Mouse (Mus musculus) neural tube, postnatal 0 days (tissue): Measurements from ENCODE around the gene Psmb6. TPM values are rescaled to one million over a fixed set of nuclear protein-coding genes. Genes with fewer than 3 reads are reported as not detected.

Source experiments
- polyA plus RNA-seq: library from polyadenylated mRNA; unstranded; fragments of >200 nt; fragmentation: Nextera tagmentation; extraction: Ambion mirVana; gene quantifications from 2 replicates; pipeline ENCODE4 v1.2.1, GENCODE M21; 2015

Psmb6 gene
- 779 and 839 TPM in 2 replicates for polyA plus RNA-seq

DNA sequence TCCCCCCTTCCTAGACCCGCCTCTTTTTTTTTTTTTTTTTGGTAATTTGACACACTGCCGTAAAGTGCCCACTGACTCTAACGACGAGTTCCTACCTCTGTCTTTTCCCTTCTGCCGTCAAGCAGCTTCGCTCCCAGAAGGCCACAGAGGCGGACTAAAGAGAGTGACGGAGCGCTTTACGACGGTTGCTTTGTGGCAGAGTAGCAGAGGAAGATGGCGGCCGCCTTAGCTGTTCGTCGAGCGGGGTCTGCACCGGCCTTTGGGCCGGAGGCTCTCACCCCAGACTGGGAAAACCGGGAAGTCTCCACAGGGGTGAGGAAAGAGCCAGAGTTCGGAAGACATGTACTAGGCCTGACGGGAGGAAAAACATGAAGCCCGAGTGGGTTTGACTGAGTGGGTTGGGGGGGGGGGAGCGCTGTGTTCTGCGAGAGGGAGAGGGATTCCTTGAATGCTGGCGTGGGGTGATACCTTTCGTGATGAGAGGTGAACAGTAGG lies at the start of gene Psmb6:
Psmb6 (plus strand) TSS at position 184 of the 495 bp plus-strand sequence.

DNA sequence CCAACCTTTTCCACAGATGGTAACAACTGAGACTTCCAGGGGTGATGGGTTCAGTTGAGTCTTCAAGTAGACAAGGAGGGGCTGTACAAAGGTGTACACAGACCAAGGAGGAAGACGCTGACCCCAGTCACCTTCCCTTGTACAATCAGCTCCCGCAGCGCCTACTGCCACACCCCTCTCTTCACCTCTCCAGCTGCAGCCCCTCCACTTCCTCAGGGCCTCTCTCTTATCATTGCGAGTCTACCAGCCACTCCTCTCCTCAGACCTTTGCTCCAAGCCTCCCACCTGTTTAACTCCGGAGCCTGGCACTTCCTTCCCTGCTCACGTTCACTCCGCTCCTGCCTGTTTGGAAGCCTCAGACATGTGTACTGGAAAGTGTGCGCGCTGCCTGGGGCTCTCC lies 20.2 kb upstream of the Psmb6 start, which contains the start of gene Tm4sf5:
Tm4sf5 (plus strand) TSS at position 275 of the 400 bp plus-strand sequence.

DNA sequence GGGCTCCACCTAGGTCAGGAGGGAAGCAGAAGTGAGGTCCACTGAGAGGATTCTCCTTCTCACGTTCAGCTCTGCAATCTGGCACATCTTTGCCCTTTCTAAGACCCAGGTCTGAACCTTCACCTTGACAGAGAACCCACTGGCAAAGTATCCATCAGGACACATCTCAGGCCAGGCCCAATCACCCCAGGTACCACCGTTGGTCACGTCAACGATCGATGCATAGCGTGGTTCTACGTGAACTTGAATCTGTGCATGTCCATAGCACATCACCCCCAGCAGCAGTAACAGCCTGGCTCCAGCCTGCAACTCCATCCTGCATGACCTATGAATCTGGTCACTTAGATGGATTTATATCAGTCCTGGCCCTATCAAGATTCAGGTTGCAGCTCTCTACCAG lies 10.9 kb upstream of the Psmb6 start, which contains the start of gene Vmo1:
Vmo1 (minus strand) TSS at position 329 of the 400 bp plus-strand sequence.

DNA sequence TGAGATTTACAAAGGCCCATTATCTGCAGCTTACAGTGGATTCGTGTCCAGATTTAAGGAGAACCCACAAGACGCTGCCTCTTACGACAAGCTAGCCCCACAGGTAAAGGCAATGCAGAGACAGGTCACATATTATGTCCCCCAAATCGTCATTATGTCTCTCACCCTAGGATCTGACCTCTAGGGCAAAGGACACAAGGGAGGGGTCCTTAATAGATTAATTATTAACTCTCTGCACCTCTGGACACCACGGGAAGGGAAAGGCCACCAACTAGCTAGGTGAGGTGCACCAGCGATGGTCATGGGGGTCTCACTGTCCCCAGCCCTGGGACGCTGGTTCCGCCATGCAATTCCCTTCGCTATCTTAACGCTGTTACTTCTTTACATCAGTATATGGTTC lies 6.2 kb upstream of the Psmb6 start, which contains the start of gene Gltpd2:
Gltpd2 (plus strand) TSS at position 274 of the 400 bp plus-strand sequence.

DNA sequence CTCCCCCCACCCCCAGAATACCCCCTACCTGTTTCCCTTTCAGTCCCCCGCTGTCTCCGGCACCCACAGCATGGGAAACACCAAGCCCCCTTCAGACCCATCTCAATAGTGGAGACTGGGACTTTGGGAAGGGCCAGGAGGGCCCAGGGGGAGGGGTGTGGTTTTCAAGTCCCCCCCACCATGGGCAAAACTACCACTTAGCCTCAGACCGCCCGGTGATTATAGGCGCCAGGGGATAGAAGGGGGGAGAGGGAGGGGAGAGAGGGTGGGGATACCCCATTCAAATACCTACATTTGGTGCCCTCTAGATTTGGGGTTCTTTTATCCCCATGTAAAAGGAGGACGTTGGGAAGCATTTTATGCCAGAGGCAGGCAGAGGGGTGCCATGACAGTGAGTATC lies 7.7 kb downstream of the Psmb6 start, which contains the start of gene Gm40193:
Gm40193 (minus strand) TSS at position 101 of the 400 bp plus-strand sequence.

DNA sequence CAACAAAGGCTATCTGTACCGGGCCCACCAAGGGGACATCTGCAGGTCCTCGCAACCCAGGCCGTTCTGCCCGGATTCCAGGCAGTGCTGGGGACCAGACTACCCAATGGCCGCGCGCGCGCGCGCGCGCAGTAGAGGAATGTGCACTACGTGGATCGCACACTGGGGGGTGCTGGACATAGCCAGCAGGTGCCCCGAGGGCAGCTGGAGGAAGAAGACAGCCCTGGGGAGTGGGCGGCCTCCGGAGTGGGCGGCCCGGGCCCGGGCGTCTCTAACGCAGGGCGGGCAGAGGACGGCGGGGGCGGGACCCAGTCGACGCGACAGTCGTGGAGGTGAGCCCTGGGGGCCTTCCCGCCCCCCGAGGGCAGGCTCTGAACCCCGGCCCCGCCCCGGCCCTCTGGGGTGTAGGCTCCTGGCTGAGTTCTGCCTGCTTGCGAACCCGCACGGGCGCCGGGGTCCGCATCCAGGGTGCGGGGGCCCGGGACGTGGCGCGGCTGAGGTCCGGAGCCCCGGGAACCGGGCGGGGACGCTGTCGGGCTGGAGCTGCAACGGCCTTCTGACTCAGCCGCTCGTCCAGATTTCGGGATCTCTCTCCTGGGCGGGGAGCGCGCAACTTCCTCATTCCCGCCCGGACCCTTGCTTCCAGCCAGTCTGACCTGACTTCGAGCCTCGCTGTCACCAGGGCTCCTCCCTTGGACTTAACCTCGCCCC lies 14.9 kb downstream of the Psmb6 start, which contains the start of gene Pld2:
Pld2 (plus strand) TSS at position 188 of the 711 bp plus-strand sequence.

DNA sequence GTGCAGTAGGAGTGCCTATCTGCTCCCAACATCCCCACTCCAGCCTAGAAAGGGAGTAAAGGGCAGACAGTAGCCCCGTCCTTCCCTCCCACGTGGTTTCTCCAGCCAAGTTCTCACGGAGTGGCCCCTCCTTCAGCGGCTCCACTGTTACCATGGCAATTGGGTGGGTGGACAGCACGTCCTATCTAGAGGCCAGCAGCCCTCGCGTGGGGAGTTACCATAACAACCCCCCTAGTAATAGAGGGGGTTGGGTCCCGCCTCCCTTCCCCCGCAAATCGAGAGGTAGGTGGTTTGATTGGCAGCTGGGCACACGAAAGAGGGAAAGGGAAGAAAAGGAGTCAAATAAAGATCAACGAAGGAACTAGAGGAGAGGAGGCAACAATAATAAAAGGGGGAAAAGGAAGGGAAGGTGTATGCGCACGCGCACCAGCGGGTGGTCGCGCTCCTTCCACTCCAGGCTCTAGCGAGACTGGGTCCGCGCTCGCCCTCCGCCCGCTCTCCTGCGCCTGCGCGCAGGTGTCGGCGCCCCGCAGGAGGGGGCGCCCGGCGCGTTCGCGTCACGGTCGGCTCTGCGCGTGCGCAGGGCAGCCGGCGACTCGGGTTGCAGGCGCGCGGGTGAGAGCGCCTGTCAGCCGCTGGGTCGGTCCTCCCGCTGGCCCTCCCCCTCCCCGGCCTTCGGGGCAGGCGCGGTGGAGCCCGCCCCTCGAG lies 37.3 kb downstream of the Psmb6 start, which contains the start of gene Mink1:
Mink1 (plus strand) TSS at position 595 of the 708 bp plus-strand sequence.

Other genes starting within 250 kb of the Psmb6 start
- 0.08 and 0.10 TPM in 2 replicates for gene Alox12e, start 202.7 kb upstream of the Psmb6 start, polyA plus RNA-seq
- 0.13 and 0.18 TPM in 2 replicates for gene Alox15, start 173.3 kb upstream of the Psmb6 start, polyA plus RNA-seq
- gene Pelp1, start 115.3 kb upstream of the Psmb6 start, polyA plus RNA-seq, result 23.0 and 25.1 TPM in 2 replicates
- gene Arrb2, start 92.7 kb upstream of the Psmb6 start, polyA plus RNA-seq, result 63.1 and 70.4 TPM in 2 replicates
- 35.2 and 36.0 TPM in 2 replicates for gene Med11, start 73.4 kb upstream of the Psmb6 start, polyA plus RNA-seq
- gene Zmynd15, start 65.9 kb upstream of the Psmb6 start, polyA plus RNA-seq, result 0.80 and 1.5 TPM in 2 replicates
- 9.8 and 10.5 TPM in 2 replicates for gene Cxcl16, start 65.4 kb upstream of the Psmb6 start, polyA plus RNA-seq
- gene Tm4sf5, start 20.1 kb upstream of the Psmb6 start, polyA plus RNA-seq, result 6.2 and 6.9 TPM in 2 replicates
- gene Vmo1, start 10.8 kb upstream of the Psmb6 start, polyA plus RNA-seq, result 0.48 TPM in 1 of 2 replicates, not detected in the other
- 0.28 and 0.34 TPM in 2 replicates for gene Gltpd2, start 6.2 kb upstream of the Psmb6 start, polyA plus RNA-seq
- gene Gm40193, start 7.6 kb downstream of the Psmb6 start, polyA plus RNA-seq, result not detected in 2 replicates
- 20.0 and 21.7 TPM in 2 replicates for gene Pld2, start 14.7 kb downstream of the Psmb6 start, polyA plus RNA-seq
- 15.4 and 18.3 TPM in 2 replicates for gene Mink1, start 37.5 kb downstream of the Psmb6 start, polyA plus RNA-seq
- not detected in 2 replicates for gene 4930544D05Rik, start 90.5 kb downstream of the Psmb6 start, polyA plus RNA-seq
- gene Chrne, start 93.8 kb downstream of the Psmb6 start, polyA plus RNA-seq, result 0.72 and 0.92 TPM in 2 replicates
- gene Gp1ba, start 113.8 kb downstream of the Psmb6 start, polyA plus RNA-seq, result 0.22 and 0.27 TPM in 2 replicates
- 86.8 and 91.5 TPM in 2 replicates for gene Rnf167, start 121.9 kb downstream of the Psmb6 start, polyA plus RNA-seq
- gene Slc25a11, start 122.1 kb downstream of the Psmb6 start, polyA plus RNA-seq, result 162 TPM in 2 replicates
- gene Pfn1, start 129.3 kb downstream of the Psmb6 start, polyA plus RNA-seq, result 622 and 671 TPM in 2 replicates
- gene Eno3, start 131.8 kb downstream of the Psmb6 start, polyA plus RNA-seq, result 9.6 and 10.6 TPM in 2 replicates
- 134 and 151 TPM in 2 replicates for gene Spag7, start 144.0 kb downstream of the Psmb6 start, polyA plus RNA-seq
- 32.5 and 35.4 TPM in 2 replicates for gene Camta2, start 162.7 kb downstream of the Psmb6 start, polyA plus RNA-seq
- gene Inca1, start 174.8 kb downstream of the Psmb6 start, polyA plus RNA-seq, result 2.2 and 2.5 TPM in 2 replicates
- gene Kif1c, start 175.2 kb downstream of the Psmb6 start, polyA plus RNA-seq, result 2.2 and 2.5 TPM in 2 replicates
- 13.2 and 15.0 TPM in 2 replicates for gene Zfp3, start 238.8 kb downstream of the Psmb6 start, polyA plus RNA-seq